Mouse (Mus musculus) megakaryocyte, embryonic 14.5 days (primary cell): ENCODE results near the gene Socs7.
A peak's percentile ranks its signal among the peaks of the same experiment; 100 is the strongest.

Experiments
- FLI1 ChIP-seq: IDR thresholded peaks from 2 replicates; pipeline ENCODE4 v1.6.1; 2012; ENCODE audit warnings: low read length, inconsistent platforms, mixed read lengths
- GATA1 ChIP-seq: IDR thresholded peaks from 3 replicates; pipeline ENCODE4 v1.6.1; 2012; ENCODE audit warnings: mixed read lengths, low read length, inconsistent platforms, borderline replicate concordance

DNA sequence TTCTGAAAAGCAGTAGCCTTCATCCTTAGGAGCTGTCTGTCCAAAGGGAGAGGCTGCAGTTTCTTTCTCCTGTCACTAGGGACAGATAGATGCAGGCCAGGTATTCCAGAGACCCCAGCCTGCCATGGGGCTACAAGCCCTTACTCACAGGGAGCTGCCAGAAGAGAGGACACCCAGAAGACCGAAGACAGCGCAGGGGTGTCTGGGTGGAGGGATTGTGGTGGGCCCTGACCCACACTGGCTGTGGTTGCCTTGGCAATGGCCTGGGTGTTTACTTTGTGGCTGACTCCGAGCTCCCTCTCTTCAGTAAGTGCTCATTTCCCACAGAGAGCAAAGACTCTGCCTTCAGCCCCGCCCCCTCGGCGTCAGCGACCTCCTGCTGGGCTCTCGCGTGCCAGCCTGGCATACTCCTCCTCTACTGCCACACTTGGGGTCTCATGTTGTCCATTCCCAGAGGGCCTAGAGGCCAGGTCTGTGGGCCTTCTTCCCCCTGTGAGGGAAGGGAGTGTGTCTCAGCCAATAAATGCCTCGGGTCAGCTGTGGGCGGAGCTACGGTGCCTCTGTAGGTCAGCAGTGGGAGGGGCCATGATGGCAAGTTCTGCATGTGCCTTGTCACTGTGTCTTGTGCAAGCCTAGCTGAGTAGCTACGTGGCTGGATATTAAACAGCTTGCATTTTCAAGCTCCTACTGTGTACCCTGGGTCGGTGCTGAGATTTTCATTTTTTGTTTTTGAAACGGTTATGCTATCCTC lies 72.5 kb downstream of the Socs7 start:
- TF ChIP-seq GATA1 (no peak), FLI1 (peak; percentile 28; the same call in 1 of the 2 replicates)
